In genomic region chr4:53465887-53466286, GRCm38 (mm10) we compare ENCODE assay signal across 21 mouse cellular contexts. TPM values are rescaled to one million over a fixed set of nuclear protein-coding genes. Genes with fewer than 3 reads are reported as not detected.
DNase-seq lines count a peak whose midpoint lies in the region; ATAC-seq and TF ChIP-seq lines count a peak whose summit lies in the region.
"Had no signal": no experiment of that assay in that cellular context is flagged by ENCODE, and none has a peak within 500 bp of the region (broad histone marks: within the 10 kb centered on the region; RNA-seq: fewer than 3 reads in every experiment).

No protein-coding gene starts in this region.

- H3K36me3 ChIP-seq in ES-Bruce4 (ENCODE audit: control insufficient read depth, insufficient read depth, low read length, poor library complexity, severe bottlenecking) (no peaks in the 10 kb centered on the region), ES-E14 (ENCODE audit: control insufficient read depth, insufficient read depth, low read length, poor library complexity, severe bottlenecking) (no peaks in the 10 kb centered on the region), myocyte (ENCODE audit: control insufficient read depth, insufficient read depth) (no peaks in the 10 kb centered on the region)
- no peaks in the 10 kb centered on the region for H3K36me3 ChIP-seq in hindbrain, embryonic 12.5 days
- no peaks in the 10 kb centered on the region for H3K36me3 ChIP-seq in midbrain, embryonic 15.5 days (replicated peaks)
- H3K36me3 ChIP-seq: embryonic facial prominence, embryonic 10.5 days; embryonic facial prominence, embryonic 12.5 days had no signal

- peaks cover 38% of the 10 kb centered on the region for H3K79me2 ChIP-seq in myocyte (ENCODE audit: control insufficient read depth, insufficient read depth)

- no peak for TF ChIP-seq POLR2A in ES-Bruce4 (IDR thresholded peaks at IDR 0.05; ENCODE audit: insufficient read depth, low read length)
- no peak for TF ChIP-seq POLR2A in myocyte (IDR thresholded peaks at IDR 0.05; ENCODE audit: insufficient read length, low read depth)
- TF ChIP-seq POLR2A in cerebellum, adult 2 months (IDR thresholded peaks at IDR 0.05; ENCODE audit: borderline replicate concordance, insufficient read depth, low read length): no peak

- H3ac ChIP-seq in myocyte (ENCODE audit: control insufficient read depth, insufficient read length): no peak overlapping the region

- no peaks in the 10 kb centered on the region for H3K9me3 ChIP-seq in ES-Bruce4 (replicated peaks; ENCODE audit: control insufficient read depth, insufficient read depth, low read length, poor library complexity, severe bottlenecking)
- H3K9me3 ChIP-seq in ES-E14 (ENCODE audit: control insufficient read depth, insufficient read depth, low read depth, low read length): no peaks in the 10 kb centered on the region
- no peaks in the 10 kb centered on the region for H3K9me3 ChIP-seq in hindbrain, embryonic 12.5 days (replicated peaks)
- no peaks in the 10 kb centered on the region for H3K9me3 ChIP-seq in midbrain, embryonic 15.5 days
- H3K9me3 ChIP-seq: embryonic facial prominence, embryonic 10.5 days; embryonic facial prominence, embryonic 12.5 days had no signal

- TF ChIP-seq EP300 in ES-Bruce4 (IDR thresholded peaks at IDR 0.05; ENCODE audit: insufficient read depth, low read depth, low read length): no peak

- H3K27me3 ChIP-seq in ES-Bruce4 (ENCODE audit: control insufficient read depth, insufficient read depth, low read length, poor library complexity, severe bottlenecking) (no peaks in the 10 kb centered on the region), myocyte (ENCODE audit: control insufficient read depth, insufficient read depth, insufficient read length) (no peaks in the 10 kb centered on the region)
- no peaks in the 10 kb centered on the region for H3K27me3 ChIP-seq in hindbrain, embryonic 12.5 days
- H3K27me3 ChIP-seq in cerebellum, adult 2 months (ENCODE audit: control insufficient read depth, insufficient read depth, low read length): no peaks in the 10 kb centered on the region
- no peaks in the 10 kb centered on the region for H3K27me3 ChIP-seq in midbrain, embryonic 15.5 days (replicated peaks)
- H3K27me3 ChIP-seq: CH12.LX; embryonic facial prominence, embryonic 12.5 days had no signal

- in situ Hi-C loops in ES-E14 (cut with MboI; ENCODE audit: low sequenced_read_pairs in 2 of 2, unreplicated experiment in 2 of 2): no loop called here

- no peak overlapping the region for H3K4me2 ChIP-seq in myocyte (ENCODE audit: low read depth)
- no peak overlapping the region for H3K4me2 ChIP-seq in hindbrain, embryonic 12.5 days (replicated peaks)
- H3K4me2 ChIP-seq in midbrain, embryonic 15.5 days: no peak overlapping the region
- H3K4me2 ChIP-seq: embryonic facial prominence, embryonic 12.5 days had no signal

- H3K27ac ChIP-seq in ES-Bruce4 (ENCODE audit: insufficient read depth, low read length): peak overlapping the region; percentile 49
- H3K27ac ChIP-seq in ES-E14 (ENCODE audit: insufficient read depth, low read depth, low read length, poor library complexity, severe bottlenecking): no peak overlapping the region; the same call in 1 of the 2 replicates
- no peak overlapping the region for H3K27ac ChIP-seq in hindbrain, embryonic 12.5 days
- H3K27ac ChIP-seq in cerebellum, adult 2 months (ENCODE audit: insufficient read depth, low read length): no peak overlapping the region
- H3K27ac ChIP-seq in midbrain, embryonic 15.5 days: no peak overlapping the region
- H3K27ac ChIP-seq: embryonic facial prominence, embryonic 10.5 days; embryonic facial prominence, embryonic 12.5 days had no signal

- 73% methylated on average over 1 of the region's 1 CpGs for WGBS in hindbrain, embryonic 12.5 days
- 92% methylated on average over 1 of the region's 1 CpGs for WGBS in cerebellum, adult 2 months
- 69% methylated on average over 1 of the region's 1 CpGs for WGBS in midbrain, embryonic 15.5 days

- no peak for ATAC-seq in hindbrain, embryonic 12.5 days (ENCODE audit: low FRiP score)
- no peak for ATAC-seq in midbrain, embryonic 15.5 days (replicated peaks)
- ATAC-seq: CD4-positive, CD25-positive, alpha-beta regulatory T cell, adult 4 months; forebrain, embryonic 14.5 days; forebrain, embryonic 16.5 days had no signal

- intact Hi-C loops in left cerebral cortex, postnatal 10 days (cut with DNase I): no loop called here

- H3K9ac ChIP-seq in ES-Bruce4 (ENCODE audit: low read depth, poor library complexity, severe bottlenecking) (no peak overlapping the region), ES-E14 (ENCODE audit: insufficient read depth, low read depth, low read length, poor library complexity, severe bottlenecking) (no peak overlapping the region)
- no peak overlapping the region for H3K9ac ChIP-seq in hindbrain, embryonic 12.5 days
- H3K9ac ChIP-seq in midbrain, embryonic 15.5 days: no peak overlapping the region
- H3K9ac ChIP-seq: embryonic facial prominence, embryonic 12.5 days had no signal

- TF ChIP-seq CTCF in ES-Bruce4 (IDR thresholded peaks at IDR 0.05; ENCODE audit: low read depth, low read length): no peak
- no peak for TF ChIP-seq CTCF in cerebellum, adult 2 months (IDR thresholded peaks at IDR 0.05; ENCODE audit: borderline replicate concordance, insufficient read depth, low read depth, low read length)

- no peaks in the 10 kb centered on the region for H3K4me1 ChIP-seq in ES-Bruce4 (ENCODE audit: control insufficient read depth, insufficient read depth, low read length)
- peaks cover 7 to 12% of the 10 kb centered on the region in 2 experiments for H3K4me1 ChIP-seq in ES-E14 (ENCODE audit: control insufficient read depth in 2 of 2, insufficient read depth in 2 of 2, low read length in 2 of 2, poor library complexity in 1 of 2)
- no peaks in the 10 kb centered on the region for H3K4me1 ChIP-seq in hindbrain, embryonic 12.5 days
- peaks cover 17% of the 10 kb centered on the region for H3K4me1 ChIP-seq in cerebellum, adult 2 months (ENCODE audit: control insufficient read depth, insufficient read depth, low read length)
- no peaks in the 10 kb centered on the region for H3K4me1 ChIP-seq in midbrain, embryonic 15.5 days
- H3K4me1 ChIP-seq: embryonic facial prominence, embryonic 10.5 days; embryonic facial prominence, embryonic 12.5 days had no signal

- no peak overlapping the region for H3K4me3 ChIP-seq in ES-Bruce4 (ENCODE audit: low read depth, low read length)
- H3K4me3 ChIP-seq in ES-E14 (ENCODE audit: insufficient read depth in 1 of 2, low read depth in 1 of 2, low read length in 2 of 2, poor library complexity in 1 of 2, severe bottlenecking in 1 of 2): no peak overlapping the region
- H3K4me3 ChIP-seq in myocyte: no peak overlapping the region
- H3K4me3 ChIP-seq in hindbrain, embryonic 12.5 days: no peak overlapping the region
- H3K4me3 ChIP-seq in cerebellum, adult 2 months (replicated peaks; ENCODE audit: insufficient read depth, low read depth, low read length): no peak overlapping the region
- no peak overlapping the region for H3K4me3 ChIP-seq in midbrain, embryonic 15.5 days
- H3K4me3 ChIP-seq: embryonic facial prominence, embryonic 10.5 days; embryonic facial prominence, embryonic 12.5 days had no signal

- DNase-seq in ES-E14 (ENCODE audit: low read depth, low spot score) (no peak), ZHBTc4 (ENCODE audit: low read depth, low spot score) (peak; percentile 36)
- DNase-seq in left cerebral cortex, postnatal 10 days (ENCODE audit: extremely low spot score in 1 of 2, low spot score in 2 of 2): no peak
- no peak for DNase-seq in cerebellum, adult 2 months
- DNase-seq: adrenal gland, adult 2 months; adrenal gland, postnatal 10 days; adrenal gland, postnatal 25 days; cerebellum, adult 11-12 months; cerebellum, adult 8-10 months; cerebellum, adult 9-11 months; cerebellum, postnatal 14 days had no signal

TF ChIP-seq in ES-E14, 5 proteins besides CTCF, POLR2A, EP300 and RAD21:
- TF ChIP-seq CHD2 (IDR thresholded peaks at IDR 0.05; ENCODE audit: low read depth, low read length): no peak
- TF ChIP-seq MAFK (IDR thresholded peaks at IDR 0.05; ENCODE audit: insufficient read depth, low read depth, low read length): 0 out of 2 replicates have a peak, but pooled peaks have one; percentile 10
- TF ChIP-seq ZC3H11A (IDR thresholded peaks at IDR 0.05; ENCODE audit: borderline replicate concordance, low read depth, low read length): no peak
- TF ChIP-seq HCFC1 (IDR thresholded peaks at IDR 0.05; ENCODE audit: borderline replicate concordance, insufficient read depth, low read length): no peak
- peak; percentile 48; the same call in 1 of the 2 replicates for TF ChIP-seq ZNF384 (IDR thresholded peaks at IDR 0.05; ENCODE audit: low read depth, low read length)

TF ChIP-seq in myocyte, 11 proteins besides CTCF, POLR2A, EP300 and RAD21:
- TF ChIP-seq SRF (IDR thresholded peaks at IDR 0.05; ENCODE audit: control insufficient read depth, insufficient read length, low read depth) (no peak), REST (IDR thresholded peaks at IDR 0.05; ENCODE audit: insufficient read depth, insufficient read length) (no peak), TCF3 (IDR thresholded peaks at IDR 0.05; ENCODE audit: insufficient read length, low read depth) (no peak), CEBPB (IDR thresholded peaks at IDR 0.05; ENCODE audit: insufficient read depth, poor library complexity, severe bottlenecking) (no peak), E2F4 (IDR thresholded peaks at IDR 0.05; ENCODE audit: insufficient read depth) (no peak), MYOG (IDR thresholded peaks at IDR 0.05; ENCODE audit: control insufficient read depth in 1 of 3, insufficient read depth in 1 of 3, insufficient read length in 2 of 3, low read depth in 2 of 3) (no peak), MAX (IDR thresholded peaks at IDR 0.05; ENCODE audit: low read depth) (no peak), TCF12 (IDR thresholded peaks at IDR 0.05; ENCODE audit: insufficient read depth, poor library complexity, severe bottlenecking) (peak; percentile 22), POLR2AphosphoS2 (IDR thresholded peaks at IDR 0.05; ENCODE audit: insufficient read length, low read depth) (no peak), MYOD1 (IDR thresholded peaks at IDR 0.05; ENCODE audit: control insufficient read depth in 1 of 3, insufficient read length in 2 of 3, low read depth in 2 of 3) (peak in 2 of 3 experiments; percentile 45 to 58), USF1 (IDR thresholded peaks at IDR 0.05; ENCODE audit: low read depth) (no peak)

RNA-seq across cellular contexts. Expression of gene Slc44a1, which starts 25.7 kb away (rescaled TPM):
- 82.8 and 89.9 TPM in 2 replicates for polyA plus RNA-seq in ES-Bruce4 (2011; ENCODE audit: insufficient read depth, insufficient read length, low read depth, missing spikeins)
- total RNA-seq in ES-E14 (2012; rRNA removed): 48.0 and 73.7 TPM in 2 replicates
- polyA plus RNA-seq in myocyte (2012; fragmentation: generic; extraction: Trizol): 43.7 TPM
- total RNA-seq in left cerebral cortex, postnatal 10 days (2021): 10 to 100 TPM; 51.4 to 57.3 TPM
- 21.4 and 22.0 TPM in 2 replicates for polyA plus RNA-seq in hindbrain, embryonic 12.5 days (2016; fragmentation: Nextera tagmentation; extraction: Ambion mirVana)
- 77.0 and 85.3 TPM in 2 replicates for polyA plus RNA-seq in cerebellum, adult 2 months (2012; rRNA removed)
- 9.6 and 10.6 TPM in 2 replicates for polyA plus RNA-seq in midbrain, embryonic 15.5 days (2015; fragmentation: Nextera tagmentation; extraction: Ambion mirVana)
